Mouse (Mus musculus) stomach, embryonic 16.5 days (tissue): ENCODE results near the gene Neurl4. TPM values are rescaled to one million over a fixed set of nuclear protein-coding genes. Genes with fewer than 3 reads are reported as not detected.

Experiments
- ATAC-seq: fragments of 200-750 bp; cut with Nextera tagmentation; 2 replicates; pipeline ENCODE4 v1.8.0; 2017; ENCODE audit warnings: moderate number of reproducible peaks, moderate TSS enrichment; ENCODE audit not compliant: insufficient read depth, low FRiP score
- H3K27ac ChIP-seq: fragments of 300-500 bp; sonication (generic); 2 replicates; pipeline ENCODE4 v1.5.1; 2014; ENCODE audit warnings: low read length
- H3K27me3 ChIP-seq: fragments of 300-500 bp; sonication (generic); 2 replicates; pipeline ENCODE4 v1.6.1; 2014; ENCODE audit warnings: low read length, control low read depth, mixed read lengths; ENCODE audit not compliant: control insufficient read depth, insufficient read depth
- H3K36me3 ChIP-seq: fragments of 300-500 bp; sonication (generic); 2 replicates; pipeline ENCODE4 v1.6.1; 2014; ENCODE audit warnings: low read length; ENCODE audit not compliant: control insufficient read depth, insufficient read depth
- H3K4me1 ChIP-seq: fragments of 300-500 bp; sonication (generic); 2 replicates; pipeline ENCODE4 v1.6.1; 2014; ENCODE audit warnings: low read length, control low read depth, mixed read lengths; ENCODE audit not compliant: control insufficient read depth, insufficient read depth
- H3K4me2 ChIP-seq: fragments of 300-500 bp; sonication (generic); 2 replicates; pipeline ENCODE4 v1.6.1; 2014; ENCODE audit warnings: low read depth, low read length, mixed read lengths
- H3K4me3 ChIP-seq: fragments of 300-500 bp; sonication (generic); replicated peaks from 2 replicates; pipeline ENCODE4 v1.5.1; 2014; ENCODE audit warnings: mild to moderate bottlenecking, low read length
- H3K9ac ChIP-seq: fragments of 300-500 bp; sonication (generic); 2 replicates; pipeline ENCODE4 v1.6.1; 2014; ENCODE audit warnings: low read length
- H3K9me3 ChIP-seq: fragments of 300-500 bp; sonication (generic); replicated peaks from 2 replicates; pipeline ENCODE4 v1.6.1; 2016; ENCODE audit warnings: low read length, control low read depth; ENCODE audit not compliant: control insufficient read depth
- WGBS: fragments of 180-500 bp; shearing (Covaris S2); extraction: QIAGEN DNeasy Blood & Tissue Kit; methylation state at CpG from one replicate; pipeline ENCODE4 v1.1.7; 2014; 5-methylcytosine and 5-hydroxymethylcytosine counted together
- polyA plus RNA-seq: library from polyadenylated mRNA; unstranded; fragments of >200 nt; fragmentation: Nextera tagmentation; extraction: Ambion mirVana; gene quantifications from 2 replicates; pipeline ENCODE4 v1.2.1, GENCODE M21; 2015

The Neurl4 gene
- polyA plus RNA-seq, 1 experiment from 2014 or later: 7.5 TPM

- Histone ChIP-seq H3K4me2 (no peak overlapping the region), H3K27ac (no peak overlapping the region), H3K9ac (no peak overlapping the region), H3K4me3 (no peak overlapping the region), H3K36me3 (no peaks in the 10 kb centered on the region), H3K27me3 (no peaks in the 10 kb centered on the region), H3K4me1 (no peaks in the 10 kb centered on the region), H3K9me3 (no peaks in the 10 kb centered on the region)
- WGBS: 57% methylated on average over 9 of the region's 9 CpGs
- no peak for ATAC-seq
Measured at GRCm38 (mm10) chr11:69867335-69867734, 33.5 kb upstream of the Neurl4 start.

- Histone ChIP-seq H3K36me3 (no peaks in the 10 kb centered on the region), H3K9ac (no peak overlapping the region), H3K27me3 (no peaks in the 10 kb centered on the region), H3K27ac (no peak overlapping the region), H3K9me3 (no peaks in the 10 kb centered on the region), H3K4me1 (peaks cover 2% of the 10 kb centered on the region; the same call in 1 of the 2 replicates), H3K4me3 (no peak overlapping the region), H3K4me2 (no peak overlapping the region)
- no peak for ATAC-seq
- 87% methylated on average over 2 of the region's 2 CpGs for WGBS
Measured at GRCm38 (mm10) chr11:69870289-69871069, 30.4 kb upstream of the Neurl4 start.

- WGBS: 83% methylated on average over 7 of the region's 7 CpGs
Measured at GRCm38 (mm10) chr11:69871822-69872221, 29.1 kb upstream of the Neurl4 start.

GRCm38 (mm10) chr11:69872451-69872850 lies 28.4 kb upstream of the Neurl4 start:
- H3K27me3 ChIP-seq: no peaks in the 10 kb centered on the region
- H3K4me2 ChIP-seq: no peak overlapping the region
- WGBS: 79% methylated on average over 4 of the region's 4 CpGs
- H3K9ac ChIP-seq: no peak overlapping the region
- no peaks in the 10 kb centered on the region for H3K9me3 ChIP-seq
- H3K27ac ChIP-seq: no peak overlapping the region
- H3K4me3 ChIP-seq: no peak overlapping the region
- peaks cover 17% of the 10 kb centered on the region for H3K4me1 ChIP-seq
- no peak for ATAC-seq
- H3K36me3 ChIP-seq: no peaks in the 10 kb centered on the region

More at GRCm38 (mm10) chr11:69871822-69872221, 29.1 kb upstream of the Neurl4 start:
- Histone ChIP-seq H3K36me3 (no peaks in the 10 kb centered on the region), H3K4me3 (no peak overlapping the region), H3K27ac (no peak overlapping the region), H3K9ac (no peak overlapping the region), H3K4me2 (no peak overlapping the region), H3K4me1 (peaks cover 12% of the 10 kb centered on the region; the same call in 1 of the 2 replicates), H3K9me3 (no peaks in the 10 kb centered on the region), H3K27me3 (no peaks in the 10 kb centered on the region)
- no peak for ATAC-seq

GRCm38 (mm10) chr11:69876186-69876585 lies 24.7 kb upstream of the Neurl4 start:
- no peak for ATAC-seq
- no peaks in the 10 kb centered on the region for H3K9me3 ChIP-seq
- H3K27ac ChIP-seq: peak overlapping the region; percentile 92
- peaks cover 43% of the 10 kb centered on the region for H3K4me1 ChIP-seq
- H3K4me2 ChIP-seq: no peak overlapping the region
- H3K36me3 ChIP-seq: no peaks in the 10 kb centered on the region
- no peaks in the 10 kb centered on the region for H3K27me3 ChIP-seq
- H3K9ac ChIP-seq: peak overlapping the region; percentile 6; the same call in 1 of the 2 replicates
- no peak overlapping the region for H3K4me3 ChIP-seq
- 47% methylated on average over 7 of the region's 7 CpGs for WGBS

- Histone ChIP-seq H3K27ac (peak overlapping the region; percentile 92), H3K27me3 (no peaks in the 10 kb centered on the region), H3K9me3 (no peaks in the 10 kb centered on the region), H3K4me3 (no peak overlapping the region), H3K9ac (0 out of 2 replicates have a peak overlapping the region, but pooled peaks have one; percentile 6), H3K4me2 (peak overlapping the region; percentile 36), H3K4me1 (peaks cover 48% of the 10 kb centered on the region), H3K36me3 (no peaks in the 10 kb centered on the region)
- ATAC-seq: peak; percentile 22; the same call in 1 of the 2 replicates
- WGBS: 8% methylated on average over 12 of the region's 12 CpGs
Measured at GRCm38 (mm10) chr11:69876867-69877266, 24.0 kb upstream of the Neurl4 start.

- 80% methylated on average over 11 of the region's 11 CpGs for WGBS
- H3K27ac ChIP-seq: peak within 1 kb of the TSS; percentile 92
- H3K27me3 ChIP-seq: no peaks in the 10 kb centered on the region
- H3K4me1 ChIP-seq: peaks cover 51% of the 10 kb centered on the region
- H3K36me3 ChIP-seq: no peaks in the 10 kb centered on the region
- peak within 1 kb of the TSS; percentile 72; the same call in 1 of the 2 replicates for H3K9ac ChIP-seq
- H3K4me3 ChIP-seq: peak within 1 kb of the TSS; percentile 54; the same call in 1 of the 2 replicates
- H3K9me3 ChIP-seq: no peaks in the 10 kb centered on the region
- peak within 1 kb of the TSS; percentile 85 for H3K4me2 ChIP-seq
- no peak for ATAC-seq
Measured at GRCm38 (mm10) chr11:69877878-69878277, 23.0 kb upstream of the Neurl4 start, which contains the start of gene Tmem95. Gene Tmem95 (minus strand): TSS chr11:69878018.

- peak overlapping the region; percentile 85; the same call in 1 of the 2 replicates for H3K4me2 ChIP-seq
- no peak for ATAC-seq
- H3K4me3 ChIP-seq: peak overlapping the region; percentile 54; the same call in 1 of the 2 replicates
- H3K27ac ChIP-seq: peak overlapping the region; percentile 92
- H3K4me1 ChIP-seq: peaks cover 51% of the 10 kb centered on the region
- H3K9me3 ChIP-seq: no peaks in the 10 kb centered on the region
- no peaks in the 10 kb centered on the region for H3K36me3 ChIP-seq
- H3K9ac ChIP-seq: 0 out of 2 replicates have a peak overlapping the region, but pooled peaks have one; percentile 72
- 76% methylated on average over 3 of the region's 3 CpGs for WGBS
- no peaks in the 10 kb centered on the region for H3K27me3 ChIP-seq
Measured at GRCm38 (mm10) chr11:69878399-69878798, 22.5 kb upstream of the Neurl4 start.

- Histone ChIP-seq H3K9me3 (no peaks in the 10 kb centered on the region), H3K27ac (peak overlapping the region; percentile 92), H3K9ac (peak overlapping the region; percentile 72; the same call in 1 of the 2 replicates), H3K36me3 (no peaks in the 10 kb centered on the region), H3K4me3 (peak overlapping the region; percentile 54), H3K4me1 (peaks cover 51% of the 10 kb centered on the region), H3K4me2 (peak overlapping the region; percentile 85), H3K27me3 (no peaks in the 10 kb centered on the region)
- ATAC-seq: no peak
- 78% methylated on average over 6 of the region's 6 CpGs for WGBS
Measured at GRCm38 (mm10) chr11:69878952-69879351, 21.9 kb upstream of the Neurl4 start.
